8 mouse cellular contexts compared by ENCODE assay signal in genomic region chr16:4789810-4790559, GRCm38 (mm10). TPM values are rescaled to one million over a fixed set of nuclear protein-coding genes. Genes with fewer than 3 reads are reported as not detected.
DNase-seq lines count a peak whose midpoint lies in the region; ATAC-seq lines count a peak whose summit lies in the region.

Gene Cdip1, minus strand, starts transcription at chr16:4790292.

- H3K36me3 ChIP-seq in intestine, embryonic 14.5 days (ENCODE audit: control insufficient read depth, insufficient read depth, low read length), result 0 out of 2 replicates have a peak, but pooled peaks cover 4% of the 10 kb centered on the region

- H3K4me1 ChIP-seq in intestine, embryonic 14.5 days (replicated peaks; ENCODE audit: control insufficient read depth, insufficient read depth, low read length), result peaks cover 16% of the 10 kb centered on the region

- WGBS in intestine, embryonic 14.5 days, result under 1% methylated on average over 51 of the region's 51 CpGs

- H3K4me3 ChIP-seq in intestine, embryonic 14.5 days (ENCODE audit: low read depth, low read length), result peak within 1 kb of the TSS; percentile 87

- peak within 1 kb of the TSS; percentile 71 for H3K4me2 ChIP-seq in intestine, embryonic 14.5 days (ENCODE audit: low read length)

- peak; percentile 96 to 99 for DNase-seq in adrenal gland, adult (ENCODE audit: inconsistent age in 2 of 2, low spot score in 1 of 2)
- DNase-seq in embryo, embryonic 10.5 days (ENCODE audit: low spot score), result peak; percentile 97
- peak; percentile 94 for DNase-seq in gastrocnemius, postnatal 25 days
- peak; percentile 99 for DNase-seq in intestine, embryonic 14.5 days (ENCODE audit: low spot score)
- peak; percentile 96 to 97 for DNase-seq in left cerebral cortex, postnatal 14 days (ENCODE audit: low spot score in 2 of 2)
- DNase-seq in mesoderm, embryonic 11.5 days (ENCODE audit: low read depth, low spot score), result peak; percentile 95
- peak; percentile 96 for DNase-seq in right cerebral cortex, postnatal 36 days (ENCODE audit: low spot score in 2 of 2)
- peak; percentile 96 for DNase-seq in yolk sac, embryonic 10.5 days (ENCODE audit: low spot score)

- peak; percentile 98 for ATAC-seq in intestine, embryonic 14.5 days (replicated peaks; ENCODE audit: low FRiP score, low TSS enrichment, low read depth)

- peak within 1 kb of the TSS; percentile 100 for H3K27ac ChIP-seq in intestine, embryonic 14.5 days (ENCODE audit: low read depth)

- intact Hi-C loops in left cerebral cortex, postnatal 14 days (cut with DNase I), result no loop called here

- peak within 1 kb of the TSS; percentile 84 for H3K9ac ChIP-seq in intestine, embryonic 14.5 days (ENCODE audit: low read length)

- H3K27me3 ChIP-seq in intestine, embryonic 14.5 days (replicated peaks; ENCODE audit: control insufficient read depth, insufficient read depth, low read length), result no peaks in the 10 kb centered on the region

- no peaks in the 10 kb centered on the region for H3K9me3 ChIP-seq in intestine, embryonic 14.5 days (ENCODE audit: control insufficient read depth, low read length)

RNA-seq across cellular contexts. Expression of gene Cdip1, which starts in this region (rescaled TPM):
- 10 to 100 TPM; 70.1 to 76.9 TPM for total RNA-seq in gastrocnemius, postnatal 25 days (2021)
- polyA plus RNA-seq in intestine, embryonic 14.5 days (2014; fragmentation: Nextera tagmentation; extraction: Ambion mirVana), result 85.3 and 95.5 TPM in 2 replicates
- total RNA-seq in left cerebral cortex, postnatal 14 days (2021), result 100 to 1,000 TPM; 162 to 163 TPM

Comparison
In these comparisons a context has a peak if more than half of its experiments do, and no peak if none do; other contexts are left out.
1. Peak in every context shown above with its lines: DNase-seq, ATAC-seq, H3K4me3 ChIP-seq and H3K27ac ChIP-seq.